In the genomic region with DNA sequence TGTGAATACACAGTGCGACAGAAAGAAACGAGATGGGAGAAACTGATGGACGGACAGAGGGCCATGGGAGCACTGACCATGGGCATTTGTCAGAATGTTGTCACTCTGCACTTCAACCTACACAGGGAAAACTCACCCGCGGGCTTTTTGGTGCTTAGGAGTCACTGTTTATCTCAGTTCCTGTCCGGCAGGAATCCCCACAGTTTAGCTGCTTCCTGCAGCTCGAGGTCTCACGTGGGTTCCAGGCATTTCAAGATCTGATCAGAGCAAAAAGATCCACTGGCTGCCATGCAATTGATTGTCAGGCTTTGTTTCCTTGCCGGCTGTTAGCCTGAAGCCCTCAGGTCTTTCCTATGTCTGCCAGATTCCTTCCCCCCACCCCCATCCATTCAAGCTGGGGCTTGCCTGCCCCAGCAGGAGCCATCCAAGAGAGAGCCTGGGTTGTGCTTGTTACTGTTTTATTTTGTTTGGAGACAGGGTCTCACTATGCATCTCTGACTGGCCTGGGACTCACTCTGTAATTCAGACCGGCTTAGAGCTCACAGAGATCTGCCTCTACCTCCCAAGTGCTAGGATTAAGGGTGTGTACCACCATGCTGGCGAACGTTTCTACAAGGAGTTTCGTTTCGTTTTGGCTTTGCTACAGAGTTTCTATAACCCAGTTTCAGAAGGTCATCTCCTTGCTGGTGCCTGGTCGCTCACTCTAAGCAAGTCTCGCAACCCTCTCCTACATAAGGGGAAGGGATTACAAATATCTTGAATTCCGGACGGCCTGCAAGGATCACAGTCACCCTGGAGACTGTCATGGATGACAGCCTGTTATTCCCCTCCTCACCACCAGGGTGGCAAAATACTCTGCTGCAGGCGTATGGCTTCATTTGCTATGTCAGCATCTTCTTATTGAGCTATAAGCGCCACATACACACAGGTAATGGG, we compare ENCODE assay signal across 7 mouse cellular contexts. TPM values are rescaled to one million over a fixed set of nuclear protein-coding genes. Genes with fewer than 3 reads are reported as not detected.
DNase-seq lines count a peak whose midpoint lies in the region; ATAC-seq and TF ChIP-seq lines count a peak whose summit lies in the region.

No protein-coding gene starts in this region.

- no peak overlapping the region for H3K9ac ChIP-seq in kidney, postnatal 0 days (ENCODE audit: low read depth, low read length)

- peaks cover 17% of the 10 kb centered on the region for H3K4me1 ChIP-seq in heart, embryonic 10.5 days
- peaks cover 8% of the 10 kb centered on the region for H3K4me1 ChIP-seq in kidney, postnatal 0 days (replicated peaks; ENCODE audit: insufficient read depth, low read length)

- TF ChIP-seq CTCF in kidney, postnatal 0 days (IDR thresholded peaks at IDR 0.05; ENCODE audit: low read depth) = peak; percentile 76

- peak; percentile 44 for DNase-seq in urinary bladder, postnatal 25 days (ENCODE audit: low spot score)
- no peak for DNase-seq in urinary bladder, adult 18-20 months (ENCODE audit: low spot score in 2 of 2)
- DNase-seq in heart, embryonic 10.5 days (ENCODE audit: low spot score) = no peak
- peak; percentile 63 for DNase-seq in kidney, postnatal 0 days (ENCODE audit: low spot score)
- DNase-seq in thymus, postnatal 25 days = peak; percentile 48

- H3K27ac ChIP-seq in heart, embryonic 10.5 days = peak overlapping the region; percentile 71
- no peak overlapping the region for H3K27ac ChIP-seq in kidney, postnatal 0 days

- ATAC-seq in common myeloid progenitor, adult 5-6 weeks (replicated peaks; ENCODE audit: low read depth, poor library complexity, severe bottlenecking) = peak; percentile 81
- ATAC-seq in kidney, postnatal 0 days (replicated peaks; ENCODE audit: low FRiP score, low read depth) = peak; percentile 46; the same call in 1 of the 2 replicates
- ATAC-seq in megakaryocyte, adult 5-6 weeks (ENCODE audit: poor library complexity, severe bottlenecking) = peak; percentile 95

- H3K36me3 ChIP-seq in heart, embryonic 10.5 days = no peaks in the 10 kb centered on the region
- no peaks in the 10 kb centered on the region for H3K36me3 ChIP-seq in kidney, postnatal 0 days (ENCODE audit: insufficient read depth, low read length)

- no peaks in the 10 kb centered on the region for H3K9me3 ChIP-seq in heart, embryonic 10.5 days
- H3K9me3 ChIP-seq in kidney, postnatal 0 days (replicated peaks; ENCODE audit: low read length) = no peaks in the 10 kb centered on the region

- H3K4me2 ChIP-seq in kidney, postnatal 0 days (ENCODE audit: low read length) = peak overlapping the region; percentile 35

- 30% methylated on average over 20 of the region's 20 CpGs for WGBS in heart, embryonic 10.5 days
- 46% methylated on average over 20 of the region's 20 CpGs for WGBS in kidney, postnatal 0 days

- peaks cover 6% of the 10 kb centered on the region; the same call in 1 of the 2 replicates for H3K27me3 ChIP-seq in heart, embryonic 10.5 days (ENCODE audit: insufficient read depth, poor library complexity, severe bottlenecking)
- no peaks in the 10 kb centered on the region for H3K27me3 ChIP-seq in kidney, postnatal 0 days (ENCODE audit: insufficient read depth, low read length)

- H3K4me3 ChIP-seq in heart, embryonic 10.5 days = peak overlapping the region; percentile 45
- H3K4me3 ChIP-seq in kidney, postnatal 0 days (replicated peaks; ENCODE audit: low read depth, low read length) = 0 out of 2 replicates have a peak overlapping the region, but pooled peaks have one; percentile 3

RNA-seq across cellular contexts. Expression of gene Atp2a3, which starts 20.5 kb away (rescaled TPM):
- total RNA-seq in common myeloid progenitor, adult 5-6 weeks (2017) = 42.5 and 60.0 TPM in 2 replicates
- 3.4 and 4.1 TPM in 2 replicates for polyA plus RNA-seq in heart, embryonic 10.5 days (2016; fragmentation: Nextera tagmentation; extraction: Ambion mirVana)
- 9.9 and 10.0 TPM in 2 replicates for polyA plus RNA-seq in kidney, postnatal 0 days (2015; fragmentation: Nextera tagmentation; extraction: Ambion mirVana)
- 83.5 and 92.8 TPM in 2 replicates for total RNA-seq in megakaryocyte, adult 5-6 weeks (2015)
- total RNA-seq in megakaryocyte, adult 5-6 weeks (2017) = 79.8 and 123 TPM in 2 replicates

RNA-seq across cellular contexts. Expression of gene P2rx1, which starts 58.4 kb away (rescaled TPM):
- total RNA-seq in common myeloid progenitor, adult 5-6 weeks (2017) = 9.4 and 14.6 TPM in 2 replicates
- polyA plus RNA-seq in heart, embryonic 10.5 days (2016; fragmentation: Nextera tagmentation; extraction: Ambion mirVana) = 2.6 and 4.8 TPM in 2 replicates
- 2.4 and 2.6 TPM in 2 replicates for polyA plus RNA-seq in kidney, postnatal 0 days (2015; fragmentation: Nextera tagmentation; extraction: Ambion mirVana)
- 15.8 and 16.4 TPM in 2 replicates for total RNA-seq in megakaryocyte, adult 5-6 weeks (2015)
- total RNA-seq in megakaryocyte, adult 5-6 weeks (2017) = 9.8 and 10.4 TPM in 2 replicates

Comparison
In these comparisons a context has a peak if more than half of its experiments do, and no peak if none do; other contexts are left out.
1. DNase-seq: peak in urinary bladder, postnatal 25 days (single experiment), kidney, postnatal 0 days (single experiment) and thymus, postnatal 25 days (single experiment); none in urinary bladder, adult 18-20 months (0 of 2) and heart, embryonic 10.5 days (single experiment).
2. Peak in every context shown above with its lines, with median percentiles within 50 percentile points of each other: ATAC-seq.